Mouse (Mus musculus): ENCODE results near the gene Olfr1293-ps. TPM values are rescaled to one million over a fixed set of nuclear protein-coding genes. Genes with fewer than 3 reads are reported as not detected.

Gene Olfr1293-ps
- polyA plus RNA-seq (2014; fragmentation: Nextera tagmentation; extraction: Ambion mirVana): not detected in 2 replicates

DNA sequence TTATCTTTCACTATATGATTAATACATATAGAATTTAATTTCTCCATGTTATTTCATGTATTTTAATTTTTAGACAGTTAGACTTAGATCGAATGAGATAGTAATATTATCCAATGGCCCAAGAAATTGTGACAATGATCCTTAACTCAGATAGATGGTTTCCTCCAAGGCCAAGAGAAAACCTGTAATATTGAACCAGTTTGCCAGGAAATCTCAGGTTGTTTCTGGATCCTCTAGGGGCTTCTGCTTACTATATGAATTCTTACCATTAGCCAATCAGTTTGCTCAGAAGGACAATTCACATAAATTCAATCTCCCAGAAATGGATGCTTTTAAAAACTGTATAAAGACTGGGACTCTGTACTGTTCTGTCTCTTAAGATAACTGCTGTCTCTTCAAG lies at the start of gene Olfr1293-ps:
Gene Olfr1293-ps (plus strand): TSS at position 301 of the 400 bp plus-strand sequence.
- no peaks in the 10 kb centered on the region for H3K36me3 ChIP-seq (ENCODE audit: control insufficient read depth, insufficient read depth, low read length)
- H3K27ac ChIP-seq (ENCODE audit: low read depth, low read length): no peak within 1 kb of the TSS
- WGBS: 82% methylated on average over 1 of the region's 1 CpGs
- H3K4me1 ChIP-seq (ENCODE audit: control insufficient read depth, insufficient read depth, low read length): no peaks in the 10 kb centered on the region
- H3K9ac ChIP-seq (replicated peaks; ENCODE audit: low read depth, low read length): no peak within 1 kb of the TSS
- no peak within 1 kb of the TSS for H3K4me2 ChIP-seq (ENCODE audit: low read depth, low read length)
- H3K27me3 ChIP-seq (ENCODE audit: control insufficient read depth, insufficient read depth, low read length): no peaks in the 10 kb centered on the region
- no peak within 1 kb of the TSS for H3K4me3 ChIP-seq (ENCODE audit: low read depth, low read length)
- H3K9me3 ChIP-seq (ENCODE audit: control insufficient read depth, low read length): no peaks in the 10 kb centered on the region
- no peak for ATAC-seq (ENCODE audit: low read depth)

DNA sequence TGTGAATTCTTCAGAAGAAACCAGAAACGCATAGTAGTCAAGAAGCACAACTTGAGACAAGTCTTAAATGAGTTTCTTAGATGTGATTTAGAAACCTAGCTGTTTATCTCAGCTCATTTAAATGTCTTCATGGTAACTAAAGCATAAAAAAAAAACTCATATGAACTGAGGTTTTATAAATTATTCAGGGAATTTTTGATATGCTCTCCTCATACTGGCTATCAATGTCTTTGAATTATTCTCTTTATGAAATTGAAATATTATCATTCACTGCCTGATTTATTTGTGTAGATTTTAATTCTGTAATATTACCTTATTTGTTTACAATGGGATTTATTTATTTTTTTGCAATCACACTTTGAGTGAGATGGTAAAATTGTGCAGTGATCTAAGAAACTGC lies 44.5 kb upstream of the Olfr1293-ps start, which contains the start of gene Olfr1289:
Gene Olfr1289 (plus strand): TSS at position 301 of the 400 bp plus-strand sequence.
- H3K9ac ChIP-seq (replicated peaks; ENCODE audit: low read depth, low read length): no peak within 1 kb of the TSS
- 85% methylated on average over 1 of the region's 1 CpGs for WGBS
- no peaks in the 10 kb centered on the region for H3K9me3 ChIP-seq (ENCODE audit: control insufficient read depth, low read length)
- H3K36me3 ChIP-seq (ENCODE audit: control insufficient read depth, insufficient read depth, low read length): no peaks in the 10 kb centered on the region
- ATAC-seq (ENCODE audit: low read depth): no peak
- no peak within 1 kb of the TSS for H3K4me3 ChIP-seq (ENCODE audit: low read depth, low read length)
- H3K27ac ChIP-seq (ENCODE audit: low read depth, low read length): no peak within 1 kb of the TSS
- H3K4me1 ChIP-seq (ENCODE audit: control insufficient read depth, insufficient read depth, low read length): no peaks in the 10 kb centered on the region
- H3K27me3 ChIP-seq (ENCODE audit: control insufficient read depth, insufficient read depth, low read length): no peaks in the 10 kb centered on the region
- no peak within 1 kb of the TSS for H3K4me2 ChIP-seq (ENCODE audit: low read depth, low read length)

DNA sequence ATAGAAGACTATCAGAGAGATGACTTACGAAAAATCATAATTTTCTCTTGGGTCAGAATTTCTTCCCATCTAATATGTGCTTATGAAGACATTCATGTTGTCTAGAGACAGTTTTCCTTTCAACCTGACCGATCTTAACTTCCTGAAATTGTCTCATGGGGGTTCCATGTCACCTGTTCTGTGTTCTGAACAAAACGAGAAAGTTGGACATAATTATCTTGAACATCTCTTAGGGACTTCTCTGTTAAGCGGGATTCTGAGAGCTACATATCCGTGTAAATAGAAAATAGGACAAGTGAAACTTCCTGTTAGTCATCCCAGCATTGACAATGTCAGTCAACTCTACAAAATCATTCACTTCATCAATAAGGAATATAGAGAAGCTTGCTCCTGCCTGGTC lies 31.3 kb upstream of the Olfr1293-ps start, which contains the start of gene Olfr1290:
Gene Olfr1290 (minus strand): TSS at position 101 of the 400 bp plus-strand sequence.
- no peaks in the 10 kb centered on the region for H3K27me3 ChIP-seq (ENCODE audit: control insufficient read depth, insufficient read depth, low read length)
- H3K27ac ChIP-seq (ENCODE audit: low read depth, low read length): no peak within 1 kb of the TSS
- no peak within 1 kb of the TSS for H3K9ac ChIP-seq (replicated peaks; ENCODE audit: low read depth, low read length)
- no peaks in the 10 kb centered on the region for H3K36me3 ChIP-seq (ENCODE audit: control insufficient read depth, insufficient read depth, low read length)
- no peak for ATAC-seq (ENCODE audit: low read depth)
- 85% methylated on average over 5 of the region's 5 CpGs for WGBS
- H3K4me1 ChIP-seq (ENCODE audit: control insufficient read depth, insufficient read depth, low read length): no peaks in the 10 kb centered on the region
- H3K4me2 ChIP-seq (ENCODE audit: low read depth, low read length): no peak within 1 kb of the TSS
- no peaks in the 10 kb centered on the region for H3K9me3 ChIP-seq (ENCODE audit: control insufficient read depth, low read length)
- H3K4me3 ChIP-seq (ENCODE audit: low read depth, low read length): no peak within 1 kb of the TSS

DNA sequence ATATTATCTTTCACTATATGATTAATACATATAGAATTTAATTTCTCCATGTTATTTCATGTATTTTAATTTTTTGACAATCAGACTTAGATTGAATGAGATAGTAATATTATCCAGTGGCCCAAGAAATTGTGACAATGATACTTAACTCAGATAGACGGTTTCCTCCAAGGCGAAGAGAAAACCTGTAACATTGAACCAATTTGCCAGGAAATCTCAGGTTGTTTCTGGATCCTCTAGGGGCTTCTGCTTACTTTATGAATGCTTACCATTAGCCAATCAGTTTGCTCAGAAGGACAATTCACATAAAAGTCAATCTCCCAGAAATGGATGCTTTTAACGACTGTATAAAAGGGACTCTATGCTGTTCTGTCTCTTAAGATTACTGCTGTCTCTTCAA lies 28.1 kb upstream of the Olfr1293-ps start, which contains the start of gene Olfr1291-ps1:
Gene Olfr1291-ps1 (plus strand): TSS at position 301 of the 400 bp plus-strand sequence.
- Histone ChIP-seq H3K27ac (ENCODE audit: low read depth, low read length) (no peak within 1 kb of the TSS), H3K4me3 (ENCODE audit: low read depth, low read length) (no peak within 1 kb of the TSS), H3K4me2 (ENCODE audit: low read depth, low read length) (no peak within 1 kb of the TSS), H3K9me3 (ENCODE audit: control insufficient read depth, low read length) (no peaks in the 10 kb centered on the region), H3K27me3 (ENCODE audit: control insufficient read depth, insufficient read depth, low read length) (no peaks in the 10 kb centered on the region), H3K36me3 (ENCODE audit: control insufficient read depth, insufficient read depth, low read length) (no peaks in the 10 kb centered on the region), H3K9ac (replicated peaks; ENCODE audit: low read depth, low read length) (no peak within 1 kb of the TSS), H3K4me1 (ENCODE audit: control insufficient read depth, insufficient read depth, low read length) (no peaks in the 10 kb centered on the region)
- no peak for ATAC-seq (ENCODE audit: low read depth)
- WGBS: 88% methylated on average over 3 of the region's 3 CpGs

DNA sequence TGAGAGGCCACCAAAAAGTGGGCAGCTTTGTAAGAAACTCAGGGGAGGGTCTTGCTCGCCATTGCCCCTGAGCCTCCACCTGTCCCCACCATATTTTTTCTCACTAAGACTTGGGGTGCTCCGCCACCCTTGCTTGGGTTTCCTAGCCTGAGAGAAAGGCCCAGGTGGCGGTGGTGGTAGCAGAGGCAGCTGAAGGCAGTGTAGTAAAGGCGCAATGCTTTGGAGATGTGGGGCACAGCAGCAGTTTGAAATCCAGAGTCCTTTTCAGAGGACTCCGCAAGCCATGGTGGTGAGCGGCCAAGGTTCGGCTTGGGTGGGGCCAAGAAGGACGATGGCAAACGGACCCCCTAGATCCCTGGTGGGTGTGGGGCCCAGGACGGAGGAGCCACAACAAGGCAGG lies 7.6 kb upstream of the Olfr1293-ps start:
- H3K27me3 ChIP-seq (ENCODE audit: control insufficient read depth, insufficient read depth, low read length): no peaks in the 10 kb centered on the region
- H3K4me3 ChIP-seq (ENCODE audit: low read depth, low read length): no peak overlapping the region
- H3K36me3 ChIP-seq (ENCODE audit: control insufficient read depth, insufficient read depth, low read length): no peaks in the 10 kb centered on the region
- ATAC-seq (ENCODE audit: low read depth): no peak
- no peak overlapping the region for H3K27ac ChIP-seq (ENCODE audit: low read depth, low read length)
- H3K9ac ChIP-seq (replicated peaks; ENCODE audit: low read depth, low read length): no peak overlapping the region
- H3K4me2 ChIP-seq (ENCODE audit: low read depth, low read length): no peak overlapping the region
- 90% methylated on average over 10 of the region's 10 CpGs for WGBS
- no peaks in the 10 kb centered on the region for H3K9me3 ChIP-seq (ENCODE audit: control insufficient read depth, low read length)
- no peaks in the 10 kb centered on the region for H3K4me1 ChIP-seq (ENCODE audit: control insufficient read depth, insufficient read depth, low read length)

DNA sequence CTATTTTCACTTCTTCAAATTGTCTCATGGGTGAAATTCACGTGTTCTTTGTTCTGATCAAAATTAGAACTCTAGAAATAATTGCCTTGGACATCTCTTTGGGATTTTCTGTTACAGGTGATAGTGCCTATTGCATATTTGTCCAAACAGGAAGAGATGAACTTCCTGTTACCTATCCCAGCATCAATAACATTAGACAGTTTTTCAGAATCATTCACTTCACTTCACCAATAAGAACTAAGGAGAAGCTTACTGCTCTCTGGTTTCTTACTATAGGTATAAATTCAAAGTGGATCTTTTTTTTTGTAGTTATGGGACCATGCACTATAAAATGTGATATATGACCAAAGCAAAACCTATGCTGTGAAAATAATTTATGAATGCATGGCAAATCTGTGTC lies 15.2 kb downstream of the Olfr1293-ps start, which contains the start of gene Olfr1294:
Gene Olfr1294 (minus strand): TSS at position 101 of the 400 bp plus-strand sequence.
- H3K4me1 ChIP-seq (ENCODE audit: control insufficient read depth, insufficient read depth, low read length): no peaks in the 10 kb centered on the region
- no peaks in the 10 kb centered on the region for H3K9me3 ChIP-seq (ENCODE audit: control insufficient read depth, low read length)
- H3K36me3 ChIP-seq (ENCODE audit: control insufficient read depth, insufficient read depth, low read length): no peaks in the 10 kb centered on the region
- H3K4me3 ChIP-seq (ENCODE audit: low read depth, low read length): no peak within 1 kb of the TSS
- H3K4me2 ChIP-seq (ENCODE audit: low read depth, low read length): no peak within 1 kb of the TSS
- H3K9ac ChIP-seq (replicated peaks; ENCODE audit: low read depth, low read length): no peak within 1 kb of the TSS
- no peak for ATAC-seq (ENCODE audit: low read depth)
- H3K27ac ChIP-seq (ENCODE audit: low read depth, low read length): no peak within 1 kb of the TSS
- WGBS: 59% methylated on average over 1 of the region's 1 CpGs
- H3K27me3 ChIP-seq (ENCODE audit: control insufficient read depth, insufficient read depth, low read length): no peaks in the 10 kb centered on the region

DNA sequence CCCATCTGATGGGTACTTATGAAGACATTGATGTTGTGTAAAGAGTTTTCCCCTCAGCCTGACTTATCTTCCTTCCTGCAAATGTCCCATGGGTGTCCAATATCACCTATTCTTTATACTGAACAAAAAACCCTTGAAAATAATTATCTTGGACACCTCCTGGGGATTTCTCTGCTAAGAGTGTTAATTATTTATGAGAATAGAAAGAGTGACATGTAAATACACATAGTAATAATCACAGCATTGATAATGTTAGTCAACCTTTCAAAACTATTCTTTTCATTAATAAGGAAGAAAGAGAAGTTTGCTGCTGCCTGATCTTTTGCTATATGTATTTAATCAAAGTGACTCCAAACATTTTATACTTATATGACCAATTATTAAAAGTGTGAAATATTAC lies 44.6 kb downstream of the Olfr1293-ps start, which contains the start of gene Olfr1295:
Gene Olfr1295 (minus strand): TSS at position 101 of the 400 bp plus-strand sequence.
- no peaks in the 10 kb centered on the region for H3K9me3 ChIP-seq (ENCODE audit: control insufficient read depth, low read length)
- no peak within 1 kb of the TSS for H3K9ac ChIP-seq (replicated peaks; ENCODE audit: low read depth, low read length)
- no peaks in the 10 kb centered on the region for H3K4me1 ChIP-seq (ENCODE audit: control insufficient read depth, insufficient read depth, low read length)
- H3K4me3 ChIP-seq (ENCODE audit: low read depth, low read length): no peak within 1 kb of the TSS
- no peak within 1 kb of the TSS for H3K4me2 ChIP-seq (ENCODE audit: low read depth, low read length)
- H3K27ac ChIP-seq (ENCODE audit: low read depth, low read length): no peak within 1 kb of the TSS
- no peaks in the 10 kb centered on the region for H3K36me3 ChIP-seq (ENCODE audit: control insufficient read depth, insufficient read depth, low read length)
- no peak for ATAC-seq (ENCODE audit: low read depth)
- no peaks in the 10 kb centered on the region for H3K27me3 ChIP-seq (ENCODE audit: control insufficient read depth, insufficient read depth, low read length)

Other genes starting within 250 kb of the Olfr1293-ps start
- gene Olfr1278, start 235.1 kb upstream of the Olfr1293-ps start, polyA plus RNA-seq (2014; fragmentation: Nextera tagmentation; extraction: Ambion mirVana): not detected in 2 replicates
- not detected in 2 replicates for gene Olfr1279, start 224.6 kb upstream of the Olfr1293-ps start, polyA plus RNA-seq (2014; fragmentation: Nextera tagmentation; extraction: Ambion mirVana)
- gene Olfr1280, start 211.2 kb upstream of the Olfr1293-ps start, polyA plus RNA-seq (2014; fragmentation: Nextera tagmentation; extraction: Ambion mirVana): not detected in 2 replicates
- not detected in 2 replicates for gene Olfr1281, start 198.7 kb upstream of the Olfr1293-ps start, polyA plus RNA-seq (2014; fragmentation: Nextera tagmentation; extraction: Ambion mirVana)
- not detected in 2 replicates for gene Olfr1282, start 189.1 kb upstream of the Olfr1293-ps start, polyA plus RNA-seq (2014; fragmentation: Nextera tagmentation; extraction: Ambion mirVana)
- gene Olfr1283, start 158.4 kb upstream of the Olfr1293-ps start, polyA plus RNA-seq (2014; fragmentation: Nextera tagmentation; extraction: Ambion mirVana): not detected in 2 replicates
- gene Olfr1284, start 149.7 kb upstream of the Olfr1293-ps start, polyA plus RNA-seq (2014; fragmentation: Nextera tagmentation; extraction: Ambion mirVana): not detected in 2 replicates
- gene Olfr1286, start 102.1 kb upstream of the Olfr1293-ps start, polyA plus RNA-seq (2014; fragmentation: Nextera tagmentation; extraction: Ambion mirVana): not detected in 2 replicates
- gene Olfr1287, start 76.1 kb upstream of the Olfr1293-ps start, polyA plus RNA-seq (2014; fragmentation: Nextera tagmentation; extraction: Ambion mirVana): not detected in 2 replicates
- gene Olfr1288, start 51.1 kb upstream of the Olfr1293-ps start, polyA plus RNA-seq (2014; fragmentation: Nextera tagmentation; extraction: Ambion mirVana): not detected in 2 replicates
- gene Olfr1289, start 44.4 kb upstream of the Olfr1293-ps start, polyA plus RNA-seq (2014; fragmentation: Nextera tagmentation; extraction: Ambion mirVana): not detected in 2 replicates
- gene Olfr1290, start 31.4 kb upstream of the Olfr1293-ps start, polyA plus RNA-seq (2014; fragmentation: Nextera tagmentation; extraction: Ambion mirVana): not detected in 2 replicates
- not detected in 2 replicates for gene Olfr1291-ps1, start 28.0 kb upstream of the Olfr1293-ps start, polyA plus RNA-seq (2014; fragmentation: Nextera tagmentation; extraction: Ambion mirVana)
- not detected in 2 replicates for gene Olfr1294, start 15.1 kb downstream of the Olfr1293-ps start, polyA plus RNA-seq (2014; fragmentation: Nextera tagmentation; extraction: Ambion mirVana)
- not detected in 2 replicates for gene Olfr1295, start 44.5 kb downstream of the Olfr1293-ps start, polyA plus RNA-seq (2014; fragmentation: Nextera tagmentation; extraction: Ambion mirVana)
- gene Olfr1297, start 101.3 kb downstream of the Olfr1293-ps start, polyA plus RNA-seq (2014; fragmentation: Nextera tagmentation; extraction: Ambion mirVana): not detected in 2 replicates
- gene Olfr1298, start 124.0 kb downstream of the Olfr1293-ps start, polyA plus RNA-seq (2014; fragmentation: Nextera tagmentation; extraction: Ambion mirVana): not detected in 2 replicates
- gene Olfr1299, start 136.2 kb downstream of the Olfr1293-ps start, polyA plus RNA-seq (2014; fragmentation: Nextera tagmentation; extraction: Ambion mirVana): not detected in 2 replicates
- gene Olfr1301, start 225.8 kb downstream of the Olfr1293-ps start, polyA plus RNA-seq (2014; fragmentation: Nextera tagmentation; extraction: Ambion mirVana): not detected in 2 replicates

Data from neural tube, embryonic 14.5 days (tissue).